11 mouse cellular contexts compared by ENCODE assay signal in genomic region chr16:37690932-37691730, GRCm38 (mm10). TPM values are rescaled to one million over a fixed set of nuclear protein-coding genes. Genes with fewer than 3 reads are reported as not detected.
DNase-seq lines count a peak whose midpoint lies in the region; ATAC-seq and TF ChIP-seq lines count a peak whose summit lies in the region.
"Had no signal": no experiment of that assay in that cellular context is flagged by ENCODE, and none has a peak within 500 bp of the region (broad histone marks: within the 10 kb centered on the region; RNA-seq: fewer than 3 reads in every experiment).

No protein-coding gene starts in this region.

- peaks cover 35% of the 10 kb centered on the region for H3K4me1 ChIP-seq in embryonic facial prominence, embryonic 13.5 days
- peaks cover 37% of the 10 kb centered on the region for H3K4me1 ChIP-seq in embryonic facial prominence, embryonic 10.5 days
- H3K4me1 ChIP-seq in liver, adult 2 months (ENCODE audit: control insufficient read depth, insufficient read depth, low read length) = no peaks in the 10 kb centered on the region
- H3K4me1 ChIP-seq in liver, embryonic 11.5 days (replicated peaks; ENCODE audit: control insufficient read depth, insufficient read depth, low read length) = peaks cover 10% of the 10 kb centered on the region
- H3K4me1 ChIP-seq in heart, postnatal 0 days (ENCODE audit: control insufficient read depth, insufficient read depth) = peaks cover 26% of the 10 kb centered on the region

- no peak overlapping the region for H3K9ac ChIP-seq in embryonic facial prominence, embryonic 13.5 days
- no peak overlapping the region for H3K9ac ChIP-seq in liver, adult 2 months (ENCODE audit: low read depth, low read length)
- no peak overlapping the region for H3K9ac ChIP-seq in liver, embryonic 11.5 days (ENCODE audit: low read depth, low read length)
- no peak overlapping the region for H3K9ac ChIP-seq in heart, postnatal 0 days (replicated peaks; ENCODE audit: low read depth, low read length)
- H3K9ac ChIP-seq: embryonic facial prominence, embryonic 12.5 days; midbrain, embryonic 13.5 days had no signal

- no peak for ATAC-seq in embryonic facial prominence, embryonic 13.5 days (ENCODE audit: insufficient number of reproducible peaks, insufficient read depth, low FRiP score, low TSS enrichment, low read depth)
- ATAC-seq in liver, embryonic 11.5 days (replicated peaks; ENCODE audit: low FRiP score) = no peak
- peak; percentile 42 for ATAC-seq in heart, postnatal 0 days (ENCODE audit: insufficient read depth, low read depth)
- ATAC-seq: midbrain, embryonic 13.5 days had no signal

- TF ChIP-seq CTCF in liver, adult 2 months (IDR thresholded peaks at IDR 0.05; ENCODE audit: low read depth, low read length) = peak; percentile 13; the same call in 1 of the 2 replicates
- peak; percentile 65 for TF ChIP-seq CTCF in heart, postnatal 0 days (IDR thresholded peaks at IDR 0.05; ENCODE audit: low read depth)

- H3K79me2 ChIP-seq in liver, adult 2 months (ENCODE audit: control insufficient read depth, insufficient read depth, low read length) = no peaks in the 10 kb centered on the region

- H3K27ac ChIP-seq in embryonic facial prominence, embryonic 13.5 days = 0 out of 2 replicates have a peak overlapping the region, but pooled peaks have one; percentile 34
- no peak overlapping the region for H3K27ac ChIP-seq in embryonic facial prominence, embryonic 10.5 days (replicated peaks)
- H3K27ac ChIP-seq in liver, adult 2 months (replicated peaks; ENCODE audit: insufficient read depth, low read depth, low read length) = no peak overlapping the region
- H3K27ac ChIP-seq in liver, embryonic 11.5 days (ENCODE audit: low read depth, low read length) = no peak overlapping the region
- peak overlapping the region; percentile 7; the same call in 1 of the 2 replicates for H3K27ac ChIP-seq in heart, postnatal 0 days (ENCODE audit: low read depth)
- H3K27ac ChIP-seq: midbrain, embryonic 13.5 days had no signal

- no peaks in the 10 kb centered on the region for H3K9me3 ChIP-seq in embryonic facial prominence, embryonic 13.5 days
- no peaks in the 10 kb centered on the region for H3K9me3 ChIP-seq in embryonic facial prominence, embryonic 10.5 days
- no peaks in the 10 kb centered on the region for H3K9me3 ChIP-seq in liver, embryonic 11.5 days (ENCODE audit: control insufficient read depth, low read length)
- H3K9me3 ChIP-seq in heart, postnatal 0 days (replicated peaks; ENCODE audit: control insufficient read depth, low read length) = no peaks in the 10 kb centered on the region
- H3K9me3 ChIP-seq: embryonic facial prominence, embryonic 12.5 days; midbrain, embryonic 13.5 days had no signal

- TF ChIP-seq EP300 in heart, postnatal 0 days (IDR thresholded peaks at IDR 0.05; ENCODE audit: low read depth) = no peak

- 83% methylated on average over 12 of the region's 12 CpGs for WGBS in embryonic facial prominence, embryonic 13.5 days
- 85% methylated on average over 12 of the region's 12 CpGs for WGBS in embryonic facial prominence, embryonic 10.5 days
- WGBS in liver, adult 2 months = 74% methylated on average over 12 of the region's 12 CpGs
- WGBS in liver, embryonic 11.5 days = 71% methylated on average over 12 of the region's 12 CpGs
- WGBS in heart, postnatal 0 days = 31% methylated on average over 12 of the region's 12 CpGs

- H3K36me3 ChIP-seq in embryonic facial prominence, embryonic 13.5 days = no peaks in the 10 kb centered on the region
- no peaks in the 10 kb centered on the region for H3K36me3 ChIP-seq in embryonic facial prominence, embryonic 10.5 days (replicated peaks)
- H3K36me3 ChIP-seq in liver, adult 2 months (ENCODE audit: control insufficient read depth, insufficient read depth, low read length) = no peaks in the 10 kb centered on the region
- no peaks in the 10 kb centered on the region for H3K36me3 ChIP-seq in liver, embryonic 11.5 days (ENCODE audit: control insufficient read depth, insufficient read depth, low read length)
- no peaks in the 10 kb centered on the region for H3K36me3 ChIP-seq in heart, postnatal 0 days (replicated peaks; ENCODE audit: control insufficient read depth, insufficient read depth, low read length)
- H3K36me3 ChIP-seq: embryonic facial prominence, embryonic 12.5 days; midbrain, embryonic 13.5 days had no signal

- H3K4me3 ChIP-seq in embryonic facial prominence, embryonic 13.5 days = no peak overlapping the region
- H3K4me3 ChIP-seq in embryonic facial prominence, embryonic 10.5 days = no peak overlapping the region
- no peak overlapping the region for H3K4me3 ChIP-seq in liver, adult 2 months (ENCODE audit: insufficient read depth, low read depth, low read length)
- no peak overlapping the region for H3K4me3 ChIP-seq in liver, embryonic 11.5 days (ENCODE audit: low read depth, low read length)
- H3K4me3 ChIP-seq in heart, postnatal 0 days (ENCODE audit: low read depth, low read length) = no peak overlapping the region
- H3K4me3 ChIP-seq: embryonic facial prominence, embryonic 12.5 days; midbrain, embryonic 13.5 days had no signal

- no peak overlapping the region for H3K4me2 ChIP-seq in embryonic facial prominence, embryonic 13.5 days
- H3K4me2 ChIP-seq in liver, embryonic 11.5 days = no peak overlapping the region
- no peak overlapping the region for H3K4me2 ChIP-seq in heart, postnatal 0 days (ENCODE audit: low read depth, low read length)
- H3K4me2 ChIP-seq: embryonic facial prominence, embryonic 12.5 days; midbrain, embryonic 13.5 days had no signal

- H3K27me3 ChIP-seq in embryonic facial prominence, embryonic 13.5 days = no peaks in the 10 kb centered on the region
- peaks cover 7% of the 10 kb centered on the region; the same call in 1 of the 2 replicates for H3K27me3 ChIP-seq in embryonic facial prominence, embryonic 10.5 days (replicated peaks; ENCODE audit: low read depth, poor library complexity, severe bottlenecking)
- H3K27me3 ChIP-seq in liver, adult 2 months (ENCODE audit: control insufficient read depth, insufficient read depth, low read length) = no peaks in the 10 kb centered on the region
- no peaks in the 10 kb centered on the region for H3K27me3 ChIP-seq in liver, embryonic 11.5 days (replicated peaks; ENCODE audit: control insufficient read depth, insufficient read depth, low read length)
- no peaks in the 10 kb centered on the region for H3K27me3 ChIP-seq in heart, postnatal 0 days (ENCODE audit: control insufficient read depth, insufficient read depth, low read length)
- H3K27me3 ChIP-seq: embryonic facial prominence, embryonic 12.5 days; midbrain, embryonic 13.5 days had no signal

- no peak for TF ChIP-seq POLR2A in liver, adult 2 months (IDR thresholded peaks at IDR 0.05; ENCODE audit: extremely low read depth, insufficient read depth, low read length)

- no peak for DNase-seq in embryonic facial prominence, embryonic 10.5 days (ENCODE audit: low spot score)
- DNase-seq in liver, adult 2 months (ENCODE audit: extremely low read depth, low read depth, low spot score) = no peak
- no peak for DNase-seq in liver, embryonic 11.5 days (ENCODE audit: low spot score)
- peak; percentile 56 for DNase-seq in NIH3T3 (ENCODE audit: low read depth)
- DNase-seq in heart, postnatal 0 days (ENCODE audit: low spot score) = peak; percentile 34
- DNase-seq in thymus, postnatal 4 days = no peak
- DNase-seq in layer of hippocampus, postnatal 36 days = no peak
- DNase-seq: retina, postnatal 1 day had no signal

RNA-seq across cellular contexts. Expression of gene Ndufb4, which starts 36.9 kb away (rescaled TPM):
- 58.3 and 71.9 TPM in 2 replicates for polyA plus RNA-seq in embryonic facial prominence, embryonic 13.5 days (2015; fragmentation: Nextera tagmentation; extraction: Ambion mirVana)
- polyA plus RNA-seq in embryonic facial prominence, embryonic 10.5 days (2016; fragmentation: Nextera tagmentation; extraction: Ambion mirVana) = 38.1 and 39.3 TPM in 2 replicates
- 79.9 and 93.8 TPM in 2 replicates for total RNA-seq in liver, adult 2 months (2014; rRNA removed)
- polyA plus RNA-seq in liver, adult 2 months (2012; rRNA removed) = 50.6 and 54.4 TPM in 2 replicates
- polyA plus RNA-seq in liver, embryonic 11.5 days (2014; fragmentation: Nextera tagmentation; extraction: Ambion mirVana) = 67.6 and 72.2 TPM in 2 replicates
- 98.7 and 107 TPM in 2 replicates for total RNA-seq in heart, postnatal 0 days (2014; rRNA removed; ENCODE audit: low replicate concordance)
- 242 and 274 TPM in 2 replicates for polyA plus RNA-seq in heart, postnatal 0 days (2015; fragmentation: Nextera tagmentation; extraction: Ambion mirVana)
- 10 to 100 TPM; 80.4 to 84.0 TPM for total RNA-seq in layer of hippocampus, postnatal 36 days (2021)

Comparison
In these comparisons a context has a peak if more than half of its experiments do, and no peak if none do; other contexts are left out.
1. H3K27ac ChIP-seq: peak in embryonic facial prominence, embryonic 13.5 days (single experiment) and heart, postnatal 0 days (single experiment); none in embryonic facial prominence, embryonic 10.5 days (single experiment), liver, adult 2 months (single experiment) and liver, embryonic 11.5 days (single experiment).
2. DNase-seq: peak in NIH3T3 (single experiment) and heart, postnatal 0 days (single experiment); none in embryonic facial prominence, embryonic 10.5 days (single experiment), liver, adult 2 months (single experiment), liver, embryonic 11.5 days (single experiment), thymus, postnatal 4 days (single experiment) and layer of hippocampus, postnatal 36 days (0 of 2).